Mouse (Mus musculus) spleen, adult 2 months (tissue): ENCODE results near the gene Gpr158.

Experiments
- CTCF ChIP-seq: fragments of 200-500 bp; IDR thresholded peaks from 2 replicates; pipeline ENCODE4 v1.5.1; 2011; ENCODE audit warnings: mild to moderate bottlenecking, inconsistent platforms; ENCODE audit not compliant: insufficient read depth, insufficient read length, insufficient replicate concordance; ENCODE audit errors: extremely low read depth
- POLR2A ChIP-seq: fragments of 200-500 bp; IDR thresholded peaks from 2 replicates; pipeline ENCODE4 v1.6.1; 2011; ENCODE audit warnings: low read depth, low read length, inconsistent platforms

DNA sequence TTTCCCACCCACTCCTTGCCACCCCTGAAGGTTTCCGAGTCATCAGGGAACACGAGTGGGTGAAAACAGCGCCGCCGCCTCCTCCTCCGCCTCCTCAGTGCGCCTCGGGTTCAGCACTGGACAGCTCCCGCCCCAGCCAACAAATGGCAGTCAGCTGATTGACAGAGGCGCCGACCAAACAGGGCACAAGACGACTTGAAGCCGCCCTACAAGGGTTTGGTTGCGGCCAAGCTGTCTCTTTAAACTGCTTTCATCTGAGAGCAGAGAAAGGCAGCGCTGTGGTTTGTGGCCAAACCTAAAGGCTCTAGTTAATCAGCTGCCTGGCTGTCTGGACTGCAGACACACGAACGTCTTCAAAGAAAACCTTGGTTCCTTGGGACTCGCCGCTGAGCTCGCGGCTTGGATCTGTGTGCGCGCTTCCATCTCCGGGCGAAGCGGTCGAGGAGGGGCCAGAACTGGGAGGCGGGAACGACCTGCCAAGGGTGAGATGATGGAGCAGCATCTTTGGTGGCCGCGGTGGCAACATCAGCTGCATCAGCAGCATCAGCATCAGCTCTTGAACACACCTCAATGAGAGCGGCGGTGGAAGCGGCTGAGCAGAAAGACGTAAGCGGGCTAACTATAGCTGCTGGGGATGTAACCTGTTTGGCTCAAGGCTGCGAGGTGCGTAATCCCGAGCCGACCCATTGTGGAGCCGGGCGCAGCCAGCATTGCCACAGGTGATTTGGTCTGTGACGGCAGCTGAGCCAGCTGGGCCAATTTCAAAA, at the start of gene Gpr158:
- TF ChIP-seq CTCF (no peak), POLR2A (no peak)
